Mouse (Mus musculus) thymus, postnatal 36 days (tissue): Measurements from ENCODE around the gene Cep162.

Experiments
- DNase-seq, 2 experiments: peaks; one replicate each; pipeline ENCODE4 v3.0.0; 2022; ENCODE audit warnings: mixed read lengths in 2 of 2

The Cep162 gene

GRCm38 (mm10) chr9:87152641-87153325 lies 102.6 kb downstream of the Cep162 start:
- no peak for DNase-seq

GRCm38 (mm10) chr9:87147927-87148326 lies 107.4 kb downstream of the Cep162 start:
- no peak for DNase-seq

GRCm38 (mm10) chr9:87146400-87146799 lies 108.9 kb downstream of the Cep162 start:
- no peak for DNase-seq

GRCm38 (mm10) chr9:87145671-87146070 lies 109.7 kb downstream of the Cep162 start:
- DNase-seq, result no peak

GRCm38 (mm10) chr9:87145180-87145579 lies 110.2 kb downstream of the Cep162 start:
- DNase-seq, result no peak

GRCm38 (mm10) chr9:87144532-87144931 lies 110.8 kb downstream of the Cep162 start:
- peak; percentile 2 to 9 for DNase-seq

GRCm38 (mm10) chr9:87144106-87144505 lies 111.2 kb downstream of the Cep162 start, which contains the start of gene Mrap2:
Gene Mrap2 (plus strand): TSS chr9:87144306.
- peak; percentile 3 to 9 for DNase-seq

- no peak for DNase-seq
These were observed 112.3 kb downstream of the Cep162 start for GRCm38 (mm10) chr9:87143076-87143475.
